Mouse (Mus musculus): ENCODE data around the gene Tlr6. TPM values are rescaled to one million over a fixed set of nuclear protein-coding genes. Genes with fewer than 3 reads are reported as not detected.

Tlr6 gene
- polyA plus RNA-seq, 1 experiment from 2014 or later: 0.09 TPM

DNA sequence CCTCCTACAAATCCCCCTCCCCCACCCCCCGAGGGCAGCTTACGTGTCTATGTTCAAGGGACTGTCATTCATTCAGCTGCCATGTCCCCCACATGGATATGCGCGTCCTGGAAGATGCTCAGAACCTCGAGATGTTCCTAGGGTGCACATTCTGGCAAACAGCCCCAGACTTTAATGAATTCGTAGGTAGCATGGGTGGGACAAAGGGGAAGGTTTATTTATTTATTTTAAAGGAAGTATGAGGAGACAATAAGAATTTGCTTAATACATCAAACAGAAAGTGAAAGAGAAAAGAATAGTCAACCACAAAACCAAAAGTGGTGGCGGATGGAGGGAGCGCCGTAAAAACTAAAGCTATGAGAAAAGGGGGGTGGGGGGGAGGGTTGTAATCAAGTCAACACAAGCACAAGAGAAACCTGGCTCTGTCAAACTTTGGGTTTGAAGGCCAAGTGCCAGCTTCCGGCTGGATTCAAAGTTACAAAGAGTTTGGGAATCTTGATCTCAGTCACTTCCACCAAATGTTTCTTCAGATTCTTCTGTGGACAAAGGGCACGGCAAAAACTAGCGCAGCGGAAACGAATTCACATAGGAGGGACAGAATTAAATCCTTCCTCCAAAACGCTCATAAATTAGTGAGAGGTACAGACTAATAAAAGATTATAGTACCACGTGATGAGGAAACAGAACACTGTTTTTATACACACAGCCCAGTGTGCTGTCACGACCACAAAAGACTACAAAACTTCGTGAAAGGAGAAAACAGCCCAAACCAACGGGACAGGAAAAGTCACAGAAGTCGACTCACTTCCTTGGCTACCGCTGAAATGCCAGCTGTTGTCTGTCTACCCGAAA lies 680 bp downstream of the Tlr6 start:
- H3K36me3 ChIP-seq (ENCODE audit: control insufficient read depth, insufficient read depth, low read length): no peaks in the 10 kb centered on the region
- no peaks in the 10 kb centered on the region for H3K4me1 ChIP-seq (ENCODE audit: control insufficient read depth, insufficient read depth, low read length)
- H3K9me3 ChIP-seq (ENCODE audit: control insufficient read depth, low read length): no peaks in the 10 kb centered on the region
- no peak overlapping the region for H3K4me3 ChIP-seq (ENCODE audit: low read depth, low read length)
- H3K4me2 ChIP-seq (ENCODE audit: low read depth, severe bottlenecking): no peak overlapping the region
- 78% methylated on average over 22 of the region's 22 CpGs for WGBS
- no peaks in the 10 kb centered on the region for H3K27me3 ChIP-seq (ENCODE audit: control insufficient read depth, insufficient read depth, low read length)
- DNase-seq (ENCODE audit: low spot score): no peak
- no peak overlapping the region for H3K27ac ChIP-seq (replicated peaks; ENCODE audit: low read depth, low read length)
- ATAC-seq (ENCODE audit: insufficient number of reproducible peaks, low FRiP score, low TSS enrichment, low read depth): no peak
- no peak overlapping the region for H3K9ac ChIP-seq (ENCODE audit: low read length)

DNA sequence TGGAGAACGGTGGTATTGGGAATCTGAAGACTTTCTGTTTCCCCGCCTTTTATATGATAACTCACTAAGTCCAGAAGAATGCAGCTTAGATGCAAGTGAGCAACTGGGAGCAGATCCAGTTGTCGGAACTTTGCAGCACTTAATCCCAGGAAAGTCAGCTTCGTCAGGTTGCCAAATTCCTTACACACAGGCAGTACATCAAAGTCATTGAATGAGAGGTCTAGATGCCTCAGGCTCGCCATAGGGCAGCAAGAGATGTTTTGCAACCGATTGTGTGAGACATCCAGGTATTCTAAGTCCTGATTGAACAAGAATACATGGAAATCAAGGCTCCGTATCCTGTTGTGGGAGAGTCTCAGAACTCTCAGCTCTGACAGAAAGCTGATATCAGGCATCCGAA lies 5.0 kb downstream of the Tlr6 start:
- no peak for DNase-seq (ENCODE audit: low spot score)
- no peak overlapping the region for H3K4me3 ChIP-seq (ENCODE audit: low read depth, low read length)
- H3K9ac ChIP-seq (ENCODE audit: low read length): no peak overlapping the region

DNA sequence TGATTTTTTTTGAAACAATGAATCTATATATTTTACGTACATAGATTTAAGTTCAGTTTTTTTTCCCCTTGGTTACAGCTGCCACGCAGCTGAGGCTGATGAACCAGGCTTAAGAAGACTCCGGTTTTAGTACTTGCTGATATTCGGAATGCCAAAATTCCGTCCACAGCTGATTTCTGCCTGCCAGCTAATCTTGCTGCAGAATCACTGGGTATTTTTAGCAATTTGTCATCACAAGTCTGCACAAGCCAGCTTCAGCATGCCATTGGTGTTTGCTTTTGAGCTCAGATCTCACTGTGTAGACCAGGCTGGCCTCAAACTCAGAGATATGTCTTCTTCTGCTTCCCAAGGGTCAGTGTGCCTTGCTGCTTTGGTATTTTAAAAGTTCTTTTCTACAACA lies 8.4 kb downstream of the Tlr6 start:
- H3K4me2 ChIP-seq (ENCODE audit: low read depth, severe bottlenecking): no peak overlapping the region
- no peaks in the 10 kb centered on the region for H3K36me3 ChIP-seq (ENCODE audit: control insufficient read depth, insufficient read depth, low read length)
- 83% methylated on average over 5 of the region's 5 CpGs for WGBS
- DNase-seq (ENCODE audit: low spot score): no peak
- H3K9me3 ChIP-seq (ENCODE audit: control insufficient read depth, low read length): no peaks in the 10 kb centered on the region
- no peak overlapping the region for H3K9ac ChIP-seq (ENCODE audit: low read length)
- no peaks in the 10 kb centered on the region for H3K27me3 ChIP-seq (ENCODE audit: control insufficient read depth, insufficient read depth, low read length)
- ATAC-seq (ENCODE audit: insufficient number of reproducible peaks, low FRiP score, low TSS enrichment, low read depth): no peak
- H3K4me1 ChIP-seq (ENCODE audit: control insufficient read depth, insufficient read depth, low read length): no peaks in the 10 kb centered on the region
- no peak overlapping the region for H3K27ac ChIP-seq (replicated peaks; ENCODE audit: low read depth, low read length)
- H3K4me3 ChIP-seq (ENCODE audit: low read depth, low read length): no peak overlapping the region

More for the DNA sequence above, 5.0 kb downstream of the Tlr6 start:
- Histone ChIP-seq H3K4me2 (ENCODE audit: low read depth, severe bottlenecking) (no peak overlapping the region), H3K9me3 (ENCODE audit: control insufficient read depth, low read length) (no peaks in the 10 kb centered on the region), H3K4me1 (ENCODE audit: control insufficient read depth, insufficient read depth, low read length) (no peaks in the 10 kb centered on the region), H3K36me3 (ENCODE audit: control insufficient read depth, insufficient read depth, low read length) (no peaks in the 10 kb centered on the region), H3K27ac (replicated peaks; ENCODE audit: low read depth, low read length) (no peak overlapping the region), H3K27me3 (ENCODE audit: control insufficient read depth, insufficient read depth, low read length) (no peaks in the 10 kb centered on the region)
- no peak for ATAC-seq (ENCODE audit: insufficient number of reproducible peaks, low FRiP score, low TSS enrichment, low read depth)
- WGBS: 83% methylated on average over 8 of the region's 8 CpGs

DNA sequence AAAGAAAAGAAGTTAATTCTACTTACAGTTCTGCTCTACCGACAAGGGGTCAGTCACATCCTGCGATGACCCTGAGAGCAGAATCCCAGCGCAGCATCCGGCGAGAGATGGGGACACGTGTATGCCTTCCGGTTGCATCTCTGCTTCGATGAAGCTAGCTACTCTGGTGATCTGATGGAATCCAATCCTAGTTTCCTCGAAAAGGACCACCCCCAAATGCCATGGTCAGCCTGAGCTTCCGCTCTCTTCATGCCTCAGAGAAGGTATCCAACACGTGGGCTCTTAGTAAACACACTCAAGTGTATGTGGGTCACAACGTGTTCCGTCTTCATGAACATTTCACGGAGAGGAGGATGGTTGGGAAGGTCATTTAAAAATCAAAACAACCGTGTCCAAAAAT lies 27.1 kb downstream of the Tlr6 start:
- Histone ChIP-seq H3K27ac (replicated peaks; ENCODE audit: low read depth, low read length) (no peak overlapping the region), H3K9me3 (ENCODE audit: control insufficient read depth, low read length) (no peaks in the 10 kb centered on the region), H3K9ac (ENCODE audit: low read length) (no peak overlapping the region), H3K4me2 (ENCODE audit: low read depth, severe bottlenecking) (no peak overlapping the region), H3K4me1 (ENCODE audit: control insufficient read depth, insufficient read depth, low read length) (no peaks in the 10 kb centered on the region), H3K27me3 (ENCODE audit: control insufficient read depth, insufficient read depth, low read length) (no peaks in the 10 kb centered on the region), H3K4me3 (ENCODE audit: low read depth, low read length) (no peak overlapping the region), H3K36me3 (ENCODE audit: control insufficient read depth, insufficient read depth, low read length) (no peaks in the 10 kb centered on the region)
- DNase-seq (ENCODE audit: low spot score) (no peak), ATAC-seq (ENCODE audit: insufficient number of reproducible peaks, low FRiP score, low TSS enrichment, low read depth) (no peak)
- 90% methylated on average over 15 of the region's 15 CpGs for WGBS

DNA sequence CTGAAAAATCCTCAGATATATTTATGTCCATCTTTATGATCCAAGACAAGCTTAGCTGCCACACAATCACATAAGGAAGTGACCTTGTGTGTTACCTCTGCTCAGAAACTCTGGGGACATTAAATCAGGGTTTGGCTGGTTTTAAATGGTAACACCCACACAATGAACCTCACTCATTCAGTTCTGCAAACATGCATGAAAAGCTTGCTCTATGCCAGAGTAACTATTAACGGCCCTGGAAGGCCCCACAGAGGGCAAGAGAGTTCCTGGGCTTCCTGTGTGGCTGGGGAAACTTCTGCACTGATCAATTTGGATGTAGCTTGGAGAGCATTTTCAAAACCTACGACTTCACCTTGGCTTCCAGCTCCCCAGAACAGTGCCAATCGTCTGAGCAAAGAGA lies 27.7 kb downstream of the Tlr6 start:
- ATAC-seq (ENCODE audit: insufficient number of reproducible peaks, low FRiP score, low TSS enrichment, low read depth): no peak
- 65% methylated on average over 3 of the region's 3 CpGs for WGBS
- H3K36me3 ChIP-seq (ENCODE audit: control insufficient read depth, insufficient read depth, low read length): no peaks in the 10 kb centered on the region
- no peak overlapping the region for H3K27ac ChIP-seq (replicated peaks; ENCODE audit: low read depth, low read length)
- no peak overlapping the region for H3K4me3 ChIP-seq (ENCODE audit: low read depth, low read length)
- no peaks in the 10 kb centered on the region for H3K9me3 ChIP-seq (ENCODE audit: control insufficient read depth, low read length)
- H3K4me1 ChIP-seq (ENCODE audit: control insufficient read depth, insufficient read depth, low read length): no peaks in the 10 kb centered on the region
- no peaks in the 10 kb centered on the region for H3K27me3 ChIP-seq (ENCODE audit: control insufficient read depth, insufficient read depth, low read length)
- no peak for DNase-seq (ENCODE audit: low spot score)
- H3K4me2 ChIP-seq (ENCODE audit: low read depth, severe bottlenecking): no peak overlapping the region
- no peak overlapping the region for H3K9ac ChIP-seq (ENCODE audit: low read length)

DNA sequence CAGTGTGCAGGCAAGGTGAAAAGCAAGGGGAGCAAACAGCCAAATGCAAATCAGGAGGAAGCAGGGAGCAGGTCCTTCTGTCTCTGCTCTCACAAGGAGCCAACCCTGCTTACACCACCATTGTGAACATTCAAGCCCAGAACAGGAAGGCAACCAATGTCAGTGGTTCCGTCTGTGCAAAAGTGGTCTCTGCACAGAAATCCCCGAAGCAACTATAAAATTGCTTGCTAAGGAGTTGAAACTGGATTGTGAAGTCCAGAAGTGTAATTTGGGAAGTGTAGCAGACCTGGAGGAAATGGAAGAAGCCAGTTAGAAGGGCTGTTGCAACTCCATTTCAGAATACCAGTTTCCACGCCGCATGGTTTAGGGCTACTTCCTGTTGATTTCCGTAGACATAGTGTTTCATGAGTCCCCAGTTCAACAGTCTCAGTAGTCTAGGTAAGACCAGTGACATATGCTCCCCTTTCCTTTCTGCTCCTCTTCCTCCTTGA lies 37.0 kb downstream of the Tlr6 start:
- Histone ChIP-seq H3K4me1 (ENCODE audit: control insufficient read depth, insufficient read depth, low read length) (no peaks in the 10 kb centered on the region), H3K36me3 (ENCODE audit: control insufficient read depth, insufficient read depth, low read length) (no peaks in the 10 kb centered on the region), H3K9ac (ENCODE audit: low read length) (no peak overlapping the region), H3K4me2 (ENCODE audit: low read depth, severe bottlenecking) (no peak overlapping the region), H3K4me3 (ENCODE audit: low read depth, low read length) (no peak overlapping the region), H3K27ac (replicated peaks; ENCODE audit: low read depth, low read length) (no peak overlapping the region), H3K27me3 (ENCODE audit: control insufficient read depth, insufficient read depth, low read length) (no peaks in the 10 kb centered on the region), H3K9me3 (ENCODE audit: control insufficient read depth, low read length) (no peaks in the 10 kb centered on the region)
- no peak for ATAC-seq (ENCODE audit: insufficient number of reproducible peaks, low FRiP score, low TSS enrichment, low read depth)
- no peak for DNase-seq (ENCODE audit: low spot score)
- WGBS: 92% methylated on average over 5 of the region's 5 CpGs

DNA sequence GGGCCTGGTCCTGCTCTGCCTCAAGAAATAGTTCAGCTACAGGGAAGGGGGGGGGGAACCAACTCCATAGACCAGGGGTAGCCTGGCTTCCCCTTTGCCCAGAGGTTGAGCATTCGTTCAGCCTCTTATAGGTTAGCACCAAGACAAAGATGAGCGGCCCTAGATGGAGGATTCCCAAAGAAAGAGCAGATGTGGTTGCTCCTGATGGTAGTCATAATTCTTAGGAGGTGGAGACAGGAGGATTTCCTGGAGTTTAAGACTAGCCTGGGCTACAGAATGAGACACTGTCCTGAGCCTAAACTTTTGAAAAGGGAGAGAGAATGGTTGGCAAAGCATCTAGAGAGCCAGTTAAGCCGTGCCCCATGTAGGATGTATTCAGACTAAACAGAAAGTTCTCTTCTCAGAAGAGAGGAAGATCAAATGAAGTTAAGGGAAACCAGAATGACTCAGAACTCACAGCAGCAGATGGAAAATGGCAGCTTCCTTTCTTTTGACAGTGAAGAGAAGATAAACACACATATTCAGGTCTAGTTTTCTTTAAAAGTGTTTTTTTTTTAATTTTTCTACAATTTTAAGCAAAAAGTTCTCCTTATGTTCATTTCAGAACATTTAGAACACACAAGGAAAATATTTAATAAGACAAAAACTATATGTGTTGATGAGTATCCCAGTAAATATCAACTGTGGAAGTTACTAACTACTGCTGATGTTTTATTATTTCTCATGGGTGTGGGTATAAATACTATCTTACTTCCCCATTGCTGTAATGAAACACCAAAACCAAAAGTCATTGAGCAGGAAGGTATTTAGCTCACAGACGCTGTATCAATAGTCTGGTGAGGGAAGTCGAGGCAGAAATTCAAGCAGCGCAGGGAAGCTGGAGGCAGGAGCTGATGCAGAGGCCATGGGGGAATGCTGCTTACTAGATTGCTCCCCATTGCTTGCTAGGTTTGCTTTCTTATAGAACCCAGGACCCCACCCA lies 41.0 kb downstream of the Tlr6 start:
- ATAC-seq (ENCODE audit: insufficient number of reproducible peaks, low FRiP score, low TSS enrichment, low read depth): no peak
- no peak overlapping the region for H3K4me2 ChIP-seq (ENCODE audit: low read depth, severe bottlenecking)
- 93% methylated on average over 6 of the region's 6 CpGs for WGBS
- no peak for DNase-seq (ENCODE audit: low spot score)
- no peak overlapping the region for H3K4me3 ChIP-seq (ENCODE audit: low read depth, low read length)
- H3K9me3 ChIP-seq (ENCODE audit: control insufficient read depth, low read length): no peaks in the 10 kb centered on the region
- no peak overlapping the region for H3K9ac ChIP-seq (ENCODE audit: low read length)
- no peaks in the 10 kb centered on the region for H3K36me3 ChIP-seq (ENCODE audit: control insufficient read depth, insufficient read depth, low read length)
- no peak overlapping the region for H3K27ac ChIP-seq (replicated peaks; ENCODE audit: low read depth, low read length)
- no peaks in the 10 kb centered on the region for H3K4me1 ChIP-seq (ENCODE audit: control insufficient read depth, insufficient read depth, low read length)
- no peaks in the 10 kb centered on the region for H3K27me3 ChIP-seq (ENCODE audit: control insufficient read depth, insufficient read depth, low read length)

DNA sequence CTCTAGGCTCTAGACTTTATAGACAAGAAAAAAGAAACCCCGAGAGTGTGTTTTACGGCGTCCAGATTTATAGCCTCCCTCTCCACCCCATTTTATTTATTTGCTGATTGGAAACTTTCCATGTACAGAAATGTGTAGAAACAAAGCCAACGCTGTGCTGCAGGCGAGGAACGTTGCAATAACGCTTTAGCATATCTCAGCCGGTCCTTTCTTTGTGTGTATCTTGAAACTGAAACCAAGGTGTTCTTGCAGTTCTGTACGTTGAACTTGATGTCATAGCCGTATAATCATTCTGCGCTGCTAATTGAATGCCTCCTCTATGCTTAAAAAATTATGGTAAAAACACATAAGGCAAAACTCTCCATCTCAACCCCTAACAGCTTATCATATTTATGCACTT lies 42.2 kb downstream of the Tlr6 start:
- Histone ChIP-seq H3K36me3 (ENCODE audit: control insufficient read depth, insufficient read depth, low read length) (no peaks in the 10 kb centered on the region), H3K4me2 (ENCODE audit: low read depth, severe bottlenecking) (no peak overlapping the region)

More for the DNA sequence above, 42.2 kb downstream of the Tlr6 start:
- 86% methylated on average over 11 of the region's 11 CpGs for WGBS
- H3K4me3 ChIP-seq (ENCODE audit: low read depth, low read length): no peak overlapping the region
- DNase-seq (ENCODE audit: low spot score) (no peak), ATAC-seq (ENCODE audit: insufficient number of reproducible peaks, low FRiP score, low TSS enrichment, low read depth) (no peak)
- H3K27me3 ChIP-seq (ENCODE audit: control insufficient read depth, insufficient read depth, low read length): no peaks in the 10 kb centered on the region
- H3K9ac ChIP-seq (ENCODE audit: low read length): no peak overlapping the region
- H3K4me1 ChIP-seq (ENCODE audit: control insufficient read depth, insufficient read depth, low read length): no peaks in the 10 kb centered on the region
- H3K9me3 ChIP-seq (ENCODE audit: control insufficient read depth, low read length): no peaks in the 10 kb centered on the region
- no peak overlapping the region for H3K27ac ChIP-seq (replicated peaks; ENCODE audit: low read depth, low read length)

Measured in limb, embryonic 11.5 days (tissue).